Mouse (Mus musculus): ENCODE results near the gene Ryr1. TPM values are rescaled to one million over a fixed set of nuclear protein-coding genes. Genes with fewer than 3 reads are reported as not detected.

Gene Ryr1
- polyA plus RNA-seq, 1 experiment from 2014 or later: 0.01 TPM

- H3K36me3 ChIP-seq (ENCODE audit: insufficient read depth, low read length): no peaks in the 10 kb centered on the region
- no peaks in the 10 kb centered on the region; the same call in 1 of the 2 replicates for H3K4me1 ChIP-seq (ENCODE audit: insufficient read depth, low read depth, low read length)
- H3K4me3 ChIP-seq (ENCODE audit: low read depth, low read length): no peak overlapping the region
- H3K9me3 ChIP-seq (ENCODE audit: low read length): no peaks in the 10 kb centered on the region
- TF ChIP-seq CTCF (IDR thresholded peaks at IDR 0.05) (no peak), EP300 (IDR thresholded peaks at IDR 0.05) (no peak)
- peaks cover 23% of the 10 kb centered on the region; the same call in 1 of the 2 replicates for H3K27me3 ChIP-seq (replicated peaks; ENCODE audit: insufficient read depth, low read length)
- 6% methylated on average over 19 of the region's 19 CpGs for WGBS
- no peak overlapping the region for H3K27ac ChIP-seq (ENCODE audit: low read length)
- H3K9ac ChIP-seq (replicated peaks; ENCODE audit: low read depth): no peak overlapping the region
- DNase-seq (ENCODE audit: low spot score) (no peak), ATAC-seq (0 out of 2 replicates have a peak, but pooled peaks have one; percentile 25)
- no peak overlapping the region for H3K4me2 ChIP-seq (replicated peaks; ENCODE audit: low read depth, low read length)
These were observed 72.2 kb downstream of the Ryr1 start for GRCm38 (mm10) chr7:29052821-29053220.

GRCm38 (mm10) chr7:29050797-29051196 is 74.2 kb downstream of the Ryr1 start:
- Histone ChIP-seq H3K4me3 (ENCODE audit: low read depth, low read length) (no peak overlapping the region), H3K4me1 (ENCODE audit: insufficient read depth, low read depth, low read length) (no peaks in the 10 kb centered on the region; the same call in 1 of the 2 replicates), H3K4me2 (replicated peaks; ENCODE audit: low read depth, low read length) (no peak overlapping the region), H3K9ac (replicated peaks; ENCODE audit: low read depth) (no peak overlapping the region), H3K9me3 (ENCODE audit: low read length) (no peaks in the 10 kb centered on the region), H3K27me3 (replicated peaks; ENCODE audit: insufficient read depth, low read length) (peaks cover 23% of the 10 kb centered on the region; the same call in 1 of the 2 replicates), H3K27ac (ENCODE audit: low read length) (no peak overlapping the region), H3K36me3 (ENCODE audit: insufficient read depth, low read length) (no peaks in the 10 kb centered on the region)
- WGBS: 30% methylated on average over 2 of the region's 2 CpGs
- no peak for ATAC-seq
- TF ChIP-seq CTCF (IDR thresholded peaks at IDR 0.05): peak; percentile 75
- TF ChIP-seq EP300 (IDR thresholded peaks at IDR 0.05): no peak
- DNase-seq (ENCODE audit: low spot score): peak; percentile 66

- Histone ChIP-seq H3K4me2 (replicated peaks; ENCODE audit: low read depth, low read length) (no peak overlapping the region), H3K36me3 (ENCODE audit: insufficient read depth, low read length) (no peaks in the 10 kb centered on the region), H3K9ac (replicated peaks; ENCODE audit: low read depth) (no peak overlapping the region), H3K4me3 (ENCODE audit: low read depth, low read length) (no peak overlapping the region), H3K4me1 (ENCODE audit: insufficient read depth, low read depth, low read length) (no peaks in the 10 kb centered on the region; the same call in 1 of the 2 replicates), H3K9me3 (ENCODE audit: low read length) (no peaks in the 10 kb centered on the region), H3K27me3 (replicated peaks; ENCODE audit: insufficient read depth, low read length) (peaks cover 15% of the 10 kb centered on the region; the same call in 1 of the 2 replicates), H3K27ac (ENCODE audit: low read length) (no peak overlapping the region)
- no peak for DNase-seq (ENCODE audit: low spot score)
- no peak for TF ChIP-seq CTCF (IDR thresholded peaks at IDR 0.05)
- TF ChIP-seq EP300 (IDR thresholded peaks at IDR 0.05): no peak
- WGBS: 79% methylated on average over 11 of the region's 11 CpGs
- no peak for ATAC-seq
These were observed 76.4 kb downstream of the Ryr1 start for GRCm38 (mm10) chr7:29048615-29049014.

- ATAC-seq (no peak), DNase-seq (ENCODE audit: low spot score) (no peak)
- H3K4me3 ChIP-seq (ENCODE audit: low read depth, low read length): no peak overlapping the region
- H3K36me3 ChIP-seq (ENCODE audit: insufficient read depth, low read length): no peaks in the 10 kb centered on the region
- WGBS: 84% methylated on average over 3 of the region's 3 CpGs
- no peak overlapping the region for H3K27ac ChIP-seq (ENCODE audit: low read length)
- H3K4me2 ChIP-seq (replicated peaks; ENCODE audit: low read depth, low read length): no peak overlapping the region
- H3K4me1 ChIP-seq (ENCODE audit: insufficient read depth, low read depth, low read length): no peaks in the 10 kb centered on the region; the same call in 1 of the 2 replicates
- no peaks in the 10 kb centered on the region for H3K9me3 ChIP-seq (ENCODE audit: low read length)
- H3K9ac ChIP-seq (replicated peaks; ENCODE audit: low read depth): no peak overlapping the region
- peaks cover 10% of the 10 kb centered on the region; the same call in 1 of the 2 replicates for H3K27me3 ChIP-seq (replicated peaks; ENCODE audit: insufficient read depth, low read length)
- TF ChIP-seq CTCF (IDR thresholded peaks at IDR 0.05) (peak; percentile 37), EP300 (IDR thresholded peaks at IDR 0.05) (no peak)
These were observed 76.9 kb downstream of the Ryr1 start for GRCm38 (mm10) chr7:29048070-29048469.

GRCm38 (mm10) chr7:29046533-29046932 is 78.4 kb downstream of the Ryr1 start:
- ATAC-seq: no peak
- Histone ChIP-seq H3K27me3 (replicated peaks; ENCODE audit: insufficient read depth, low read length) (no peaks in the 10 kb centered on the region), H3K27ac (ENCODE audit: low read length) (no peak overlapping the region), H3K9ac (replicated peaks; ENCODE audit: low read depth) (no peak overlapping the region), H3K4me3 (ENCODE audit: low read depth, low read length) (no peak overlapping the region), H3K4me1 (ENCODE audit: insufficient read depth, low read depth, low read length) (no peaks in the 10 kb centered on the region), H3K9me3 (ENCODE audit: low read length) (no peaks in the 10 kb centered on the region), H3K36me3 (ENCODE audit: insufficient read depth, low read length) (no peaks in the 10 kb centered on the region), H3K4me2 (replicated peaks; ENCODE audit: low read depth, low read length) (no peak overlapping the region)
- 6% methylated on average over 11 of the region's 12 CpGs for WGBS
- TF ChIP-seq CTCF (IDR thresholded peaks at IDR 0.05) (no peak), EP300 (IDR thresholded peaks at IDR 0.05) (no peak)
- DNase-seq (ENCODE audit: low spot score): no peak

- H3K27ac ChIP-seq (ENCODE audit: low read length): no peak overlapping the region
- no peaks in the 10 kb centered on the region for H3K36me3 ChIP-seq (ENCODE audit: insufficient read depth, low read length)
- TF ChIP-seq EP300 (IDR thresholded peaks at IDR 0.05): no peak
- no peak for TF ChIP-seq CTCF (IDR thresholded peaks at IDR 0.05)
- ATAC-seq (no peak; the same call in 1 of the 2 replicates), DNase-seq (ENCODE audit: low spot score) (no peak)
- H3K4me3 ChIP-seq (ENCODE audit: low read depth, low read length): no peak overlapping the region
- no peaks in the 10 kb centered on the region for H3K27me3 ChIP-seq (replicated peaks; ENCODE audit: insufficient read depth, low read length)
- no peaks in the 10 kb centered on the region for H3K9me3 ChIP-seq (ENCODE audit: low read length)
- WGBS: 61% methylated on average over 9 of the region's 9 CpGs
- H3K9ac ChIP-seq (replicated peaks; ENCODE audit: low read depth): no peak overlapping the region
- peaks cover 6% of the 10 kb centered on the region; the same call in 1 of the 2 replicates for H3K4me1 ChIP-seq (ENCODE audit: insufficient read depth, low read depth, low read length)
- H3K4me2 ChIP-seq (replicated peaks; ENCODE audit: low read depth, low read length): no peak overlapping the region
These were observed 80.7 kb downstream of the Ryr1 start for GRCm38 (mm10) chr7:29044302-29044701.

All from lung, postnatal 0 days (tissue).